Mouse (Mus musculus) bone marrow macrophage, adult 2 months (primary cell): ENCODE data around the gene Gjd2.

Source experiments
- CTCF ChIP-seq: IDR thresholded peaks from 2 replicates; pipeline ENCODE4 v1.5.1; 2012; ENCODE audit warnings: low read depth, mild to moderate bottlenecking, low read length, moderate library complexity
- POLR2A ChIP-seq: IDR thresholded peaks from 2 replicates; pipeline ENCODE4 v1.6.1; 2012; ENCODE audit warnings: mild to moderate bottlenecking, low read depth, low read length, borderline replicate concordance

DNA sequence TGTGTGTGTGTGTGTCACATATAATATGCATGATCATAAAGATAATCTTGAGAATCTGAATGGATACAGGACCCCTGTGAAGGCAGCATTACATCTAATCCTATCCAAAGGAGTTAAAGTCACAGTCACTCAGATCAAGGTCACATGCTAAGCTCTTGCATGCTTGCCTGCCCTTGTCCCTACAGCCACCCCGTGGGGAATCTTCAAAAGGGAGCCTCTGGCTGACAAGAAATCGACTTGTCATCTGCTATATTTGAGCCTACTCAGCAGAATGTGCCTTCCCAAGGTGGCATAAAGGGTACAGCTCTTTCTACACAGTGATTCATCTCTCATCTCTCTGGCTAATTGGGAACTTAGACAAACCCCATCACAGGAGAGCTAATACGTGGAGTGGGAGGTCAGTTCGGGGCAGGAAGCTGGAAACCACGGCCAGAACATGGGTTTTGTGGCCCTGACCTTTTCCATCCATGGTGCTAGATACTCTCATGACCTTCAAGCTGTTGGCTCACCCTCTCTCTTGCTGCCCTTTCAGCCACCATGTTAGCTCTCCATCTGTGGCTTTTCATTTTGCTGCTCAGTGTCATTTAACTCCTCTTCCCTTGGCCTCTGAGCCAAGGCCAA is 35.2 kb downstream of the Gjd2 start:
- TF ChIP-seq CTCF (no peak), POLR2A (no peak)
